Mouse (Mus musculus): Measurements from ENCODE around the gene Tceanc.

- no peak for TF ChIP-seq CTCF (IDR thresholded peaks at IDR 0.05)
- TF ChIP-seq EP300 (IDR thresholded peaks at IDR 0.05), result no peak
Measured at GRCm38 (mm10) chrX:166531671-166532070, 13.3 kb upstream of the Tceanc start.
